Mouse (Mus musculus): ENCODE measurements around the gene Zic3.

Zic3 gene

GRCm38 (mm10) chrX:58022400-58022799 is at the start of gene Zic3:
Gene Zic3, plus strand, starts transcription at chrX:58022700.
- no peak for DNase-seq (ENCODE audit: low read depth, low spot score)

GRCm38 (mm10) chrX:57982351-57982750 is 40.1 kb upstream of the Zic3 start:
- no peak for DNase-seq (ENCODE audit: low read depth, low spot score)

- DNase-seq (ENCODE audit: low read depth, low spot score), result peak; percentile 17
Measured at GRCm38 (mm10) chrX:57987455-57988109, 34.9 kb upstream of the Zic3 start.

- no peak for DNase-seq (ENCODE audit: low read depth, low spot score)
Measured at GRCm38 (mm10) chrX:58013391-58013790, 9.1 kb upstream of the Zic3 start.

GRCm38 (mm10) chrX:58014093-58014492 is 8.4 kb upstream of the Zic3 start:
- DNase-seq (ENCODE audit: low read depth, low spot score), result no peak

- DNase-seq (ENCODE audit: low read depth, low spot score), result no peak
Measured at GRCm38 (mm10) chrX:58014761-58015160, 7.7 kb upstream of the Zic3 start.

- no peak for DNase-seq (ENCODE audit: low read depth, low spot score)
Measured at GRCm38 (mm10) chrX:58015336-58015945, 7.1 kb upstream of the Zic3 start.

- no peak for DNase-seq (ENCODE audit: low read depth, low spot score)
Measured at GRCm38 (mm10) chrX:58018720-58019119, 3.8 kb upstream of the Zic3 start.

- no peak for DNase-seq (ENCODE audit: low read depth, low spot score)
Measured at GRCm38 (mm10) chrX:58019257-58019953, 3.1 kb upstream of the Zic3 start.

- no peak for DNase-seq (ENCODE audit: low read depth, low spot score)
Measured at GRCm38 (mm10) chrX:58027631-58028030, 5.1 kb downstream of the Zic3 start.

GRCm38 (mm10) chrX:58028082-58028481 is 5.6 kb downstream of the Zic3 start:
- DNase-seq (ENCODE audit: low read depth, low spot score), result no peak

GRCm38 (mm10) chrX:58028858-58029257 is 6.4 kb downstream of the Zic3 start:
- no peak for DNase-seq (ENCODE audit: low read depth, low spot score)

- peak; percentile 83 for DNase-seq (ENCODE audit: low read depth, low spot score)
Measured at GRCm38 (mm10) chrX:58030100-58030834, 7.8 kb downstream of the Zic3 start.

GRCm38 (mm10) chrX:58030835-58031670 is 8.6 kb downstream of the Zic3 start:
- DNase-seq (ENCODE audit: low read depth, low spot score), result no peak

- DNase-seq (ENCODE audit: low read depth, low spot score), result no peak
Measured at GRCm38 (mm10) chrX:58031671-58032605, 9.4 kb downstream of the Zic3 start.

GRCm38 (mm10) chrX:58032622-58033021 is 10.1 kb downstream of the Zic3 start:
- no peak for DNase-seq (ENCODE audit: low read depth, low spot score)

- DNase-seq (ENCODE audit: low read depth, low spot score), result no peak
Measured at GRCm38 (mm10) chrX:58033521-58033920, 11.0 kb downstream of the Zic3 start.

- DNase-seq (ENCODE audit: low read depth, low spot score), result peak; percentile 78
Measured at GRCm38 (mm10) chrX:58038061-58039007, 15.8 kb downstream of the Zic3 start.

- DNase-seq (ENCODE audit: low read depth, low spot score), result no peak
Measured at GRCm38 (mm10) chrX:58039703-58040102, 17.2 kb downstream of the Zic3 start.
